Mouse (Mus musculus) NIH3T3 (cell line): ENCODE results near the gene Nkiras1.
"Not testable (repeated sequence)": the region's sequence is repeated elsewhere in the genome, so short reads cannot be mapped to it uniquely, and the experiment has no call there.

ENCODE experiments used
- DNase-seq: peaks from one replicate; pipeline ENCODE4 v3.0.0-alpha.2; 2012; ENCODE audit warnings: low read depth

Nkiras1 gene

DNA sequence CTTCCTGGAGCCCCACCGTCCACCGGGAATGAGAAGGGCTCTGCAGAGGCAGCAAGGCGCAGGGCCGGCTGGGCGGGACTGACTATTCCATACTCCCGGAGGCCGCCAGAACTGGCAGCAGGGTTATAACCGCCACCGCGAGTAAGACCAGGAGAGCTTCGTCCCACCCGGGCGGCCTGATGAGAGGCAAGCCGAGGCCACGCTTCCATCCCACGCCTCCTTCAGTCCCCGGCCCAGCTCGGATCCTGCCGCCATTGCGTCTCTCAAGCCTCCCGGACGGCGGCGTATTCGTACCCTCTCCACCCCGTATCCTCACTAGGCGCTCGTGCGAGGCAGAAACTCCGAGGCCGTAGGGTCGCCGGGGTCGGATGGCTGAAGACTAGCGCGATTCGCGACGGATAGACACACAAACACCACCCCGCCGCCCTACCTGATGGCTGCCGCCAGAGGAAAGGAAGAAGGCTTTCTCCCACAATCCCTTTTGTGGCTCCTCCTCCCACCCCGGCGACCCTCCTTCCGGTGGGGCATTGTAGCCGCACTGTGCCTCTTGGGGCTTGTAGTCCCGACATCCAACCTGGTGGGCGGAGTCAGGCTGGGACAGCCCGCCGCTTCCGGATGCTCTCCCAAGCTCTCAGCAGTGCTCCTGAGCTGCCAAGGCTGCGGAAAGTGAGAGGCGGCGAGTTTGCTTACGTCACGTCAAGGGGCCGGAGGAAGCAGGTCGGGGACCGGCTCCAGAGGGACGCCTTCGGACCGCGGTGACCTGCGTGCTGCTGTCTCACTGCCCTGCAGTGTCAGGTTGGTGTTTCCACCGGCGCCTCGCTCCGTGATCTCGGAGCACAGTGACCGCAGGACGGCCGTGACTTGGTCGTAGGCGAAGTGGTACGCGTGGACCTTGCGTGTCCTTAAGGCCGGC is at the start of gene Nkiras1, which contains the start of gene Rpl15:
Nkiras1 (plus strand) TSS at position 608 of the 913 bp plus-strand sequence.
Rpl15 (minus strand) TSS at position 863 of the 913 bp plus-strand sequence.
- peak; percentile 98 for DNase-seq

DNA sequence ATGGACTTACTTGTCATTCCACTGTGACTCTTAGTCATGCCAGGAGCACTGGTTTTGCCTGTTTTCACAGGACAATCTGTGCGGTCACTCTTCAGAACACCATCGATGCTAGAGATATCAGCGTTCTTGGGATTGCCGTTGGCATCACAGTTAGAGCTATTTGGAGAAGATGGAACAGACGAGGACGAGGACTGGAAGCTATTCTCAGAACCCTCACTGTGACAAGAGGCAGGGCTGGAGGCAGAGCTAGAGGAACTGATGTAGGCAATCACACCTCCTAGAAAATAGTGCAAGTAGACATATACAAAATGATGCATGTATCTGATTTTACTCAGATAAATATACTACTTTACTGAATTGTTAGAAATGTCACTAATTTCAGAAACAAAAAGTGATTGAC is 49.0 kb upstream of the Nkiras1 start:
- no peak for DNase-seq

DNA sequence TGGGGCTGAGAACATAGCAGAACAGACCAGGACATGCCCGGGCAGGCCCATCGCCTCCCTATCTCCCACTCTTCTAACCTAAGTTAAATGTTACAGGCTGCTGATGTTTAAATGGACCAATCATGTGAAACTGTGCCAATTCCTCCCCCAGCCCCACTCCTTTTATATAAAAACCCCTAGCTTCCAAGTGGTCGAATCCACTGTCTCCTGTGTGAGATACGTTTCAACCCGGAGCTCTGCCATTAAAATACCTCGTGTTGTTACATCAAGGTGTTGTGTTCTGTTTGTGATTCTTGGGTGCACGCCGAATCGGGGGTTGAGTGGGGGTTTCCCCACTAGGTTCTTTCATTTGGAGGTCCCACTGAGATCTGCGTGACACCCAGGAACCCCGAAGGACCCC is 45.5 kb upstream of the Nkiras1 start:
- not testable (repeated sequence) for DNase-seq

DNA sequence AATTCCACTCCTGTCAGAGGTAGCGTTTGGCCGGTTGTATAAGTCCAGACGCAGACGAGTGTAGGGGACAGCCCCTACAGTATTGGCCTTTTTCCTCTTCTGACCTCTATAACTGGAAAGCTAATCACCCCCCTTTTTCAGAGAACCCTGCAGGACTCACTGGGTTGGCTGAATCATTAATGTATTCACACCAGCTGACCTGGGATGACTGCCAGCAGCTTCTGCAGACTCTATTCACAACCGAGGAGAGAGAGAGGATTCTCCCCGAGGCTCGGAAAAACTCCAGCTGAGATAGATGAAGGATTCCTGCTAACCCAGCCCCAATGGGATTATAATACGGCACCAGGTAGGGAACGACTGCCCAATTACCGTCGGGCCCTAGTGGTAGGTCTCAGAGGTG is 44.8 kb upstream of the Nkiras1 start:
- not testable (repeated sequence) for DNase-seq

GRCm38 (mm10) chr14:18229751-18230150 is 41.2 kb upstream of the Nkiras1 start:
- DNase-seq: not testable (repeated sequence)

GRCm38 (mm10) chr14:18231866-18232265 is 39.1 kb upstream of the Nkiras1 start:
- DNase-seq: not testable (repeated sequence)

DNA sequence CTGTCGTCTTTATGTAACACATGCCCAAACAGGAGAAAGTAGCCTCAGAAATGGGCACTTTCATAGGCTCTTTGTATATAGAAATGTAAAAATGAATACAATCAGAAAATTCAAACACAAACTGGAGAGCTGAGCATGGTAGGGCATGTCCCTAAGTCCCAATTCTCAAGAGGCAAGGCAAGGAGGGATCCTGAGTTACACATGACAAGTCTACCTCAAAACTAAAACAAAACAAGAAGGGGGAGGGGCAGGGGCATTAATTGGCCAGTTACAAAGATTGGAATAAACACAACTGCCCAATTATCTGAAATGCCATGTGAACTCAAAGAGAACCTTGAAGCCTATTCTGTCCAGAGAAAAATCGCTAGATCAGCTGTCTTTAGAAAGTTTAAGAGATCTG is 37.9 kb upstream of the Nkiras1 start:
- no peak for DNase-seq

GRCm38 (mm10) chr14:18233981-18234960 is 36.7 kb upstream of the Nkiras1 start:
- peak; percentile 72 for DNase-seq

DNA sequence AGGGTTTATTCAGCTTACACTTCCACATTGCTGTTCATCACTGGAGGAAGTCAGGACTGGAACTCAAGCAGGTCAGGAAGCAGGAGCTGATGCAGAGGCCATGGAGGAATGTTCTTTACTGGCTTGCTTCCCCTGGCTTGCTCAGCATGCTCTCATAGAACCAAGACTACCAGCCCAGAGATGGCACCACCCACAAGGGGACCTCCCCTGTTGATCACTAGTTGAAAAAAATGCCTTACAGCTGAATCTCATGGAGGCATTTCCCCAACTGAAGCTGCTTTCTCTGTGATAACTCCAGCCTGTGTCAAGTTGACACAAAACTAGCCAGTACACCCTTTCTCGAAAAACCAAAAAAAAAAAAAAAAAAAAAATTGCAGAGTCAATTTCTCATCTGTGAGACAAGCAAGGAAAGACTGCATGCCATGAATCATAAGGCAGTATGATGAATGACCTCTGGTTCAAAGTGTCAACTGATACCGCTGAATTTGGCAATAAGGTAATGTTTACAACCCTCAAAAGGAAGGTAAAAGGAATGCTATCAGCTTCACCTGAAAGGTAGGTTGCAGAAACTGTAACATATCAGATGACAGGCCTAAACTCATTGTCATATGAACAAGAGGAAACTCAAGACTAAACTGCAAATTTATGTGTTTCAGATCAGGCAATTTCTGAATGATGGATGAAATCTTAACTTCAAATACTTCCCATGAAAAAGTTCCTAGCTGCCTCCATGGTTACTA is 34.3 kb upstream of the Nkiras1 start:
- DNase-seq: not testable (repeated sequence)

- no peak for DNase-seq
Measured at GRCm38 (mm10) chr14:18237381-18237780, 33.6 kb upstream of the Nkiras1 start.

- DNase-seq: peak; percentile 97
Measured at GRCm38 (mm10) chr14:18238131-18238749, 32.7 kb upstream of the Nkiras1 start.

DNA sequence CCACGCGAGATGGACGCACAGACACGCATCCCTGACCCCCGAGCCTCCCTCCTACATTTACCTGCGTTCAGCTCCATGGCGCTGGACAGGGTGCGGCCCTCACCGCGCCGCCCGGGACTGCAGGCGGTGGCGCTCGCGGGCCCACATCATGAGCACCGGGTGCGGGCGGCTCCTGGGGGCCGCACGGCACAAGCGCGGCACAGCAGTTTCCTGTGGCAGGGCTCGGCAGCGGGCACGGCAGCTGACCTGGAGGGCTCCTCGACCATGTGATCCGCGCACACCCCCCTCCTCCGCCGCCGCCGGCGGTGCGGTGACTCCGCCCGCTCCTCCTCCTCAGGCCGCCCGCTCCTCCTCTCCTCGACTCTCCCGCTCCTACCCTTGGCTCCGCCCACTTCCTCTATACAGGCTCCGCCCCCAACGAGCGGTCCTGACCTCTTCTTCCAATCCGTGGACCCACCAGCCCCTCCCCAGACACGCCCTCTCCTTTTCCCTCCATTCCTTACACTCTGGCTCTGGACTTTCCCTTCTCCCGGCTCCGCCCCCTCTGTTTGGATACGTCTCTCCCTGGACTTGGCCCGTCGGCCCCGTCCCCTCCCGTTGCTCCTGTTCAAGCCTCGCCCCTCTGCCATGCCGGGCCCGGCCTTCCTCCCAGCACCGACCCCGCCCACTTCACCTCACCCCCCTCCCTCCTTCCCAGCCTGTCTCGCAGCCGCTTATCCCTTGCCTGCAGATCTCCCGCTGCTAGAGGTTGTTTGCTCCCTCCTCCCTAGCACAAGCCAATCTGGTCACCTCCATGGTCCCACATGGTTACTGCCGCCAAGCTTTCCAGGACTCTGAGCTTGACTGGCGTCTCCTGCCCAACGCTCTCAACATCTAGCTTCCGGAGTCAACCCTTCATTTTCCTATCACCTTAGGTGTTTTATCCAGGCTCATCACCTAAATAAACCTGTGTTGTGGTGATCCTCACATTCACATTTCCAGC is 31.9 kb upstream of the Nkiras1 start, which contains the start of gene Nr1d2:
Nr1d2 (minus strand) TSS at position 378 of the 982 bp plus-strand sequence.
- peak; percentile 98 for DNase-seq

GRCm38 (mm10) chr14:18240132-18240531 is 30.8 kb upstream of the Nkiras1 start:
- DNase-seq: no peak

DNA sequence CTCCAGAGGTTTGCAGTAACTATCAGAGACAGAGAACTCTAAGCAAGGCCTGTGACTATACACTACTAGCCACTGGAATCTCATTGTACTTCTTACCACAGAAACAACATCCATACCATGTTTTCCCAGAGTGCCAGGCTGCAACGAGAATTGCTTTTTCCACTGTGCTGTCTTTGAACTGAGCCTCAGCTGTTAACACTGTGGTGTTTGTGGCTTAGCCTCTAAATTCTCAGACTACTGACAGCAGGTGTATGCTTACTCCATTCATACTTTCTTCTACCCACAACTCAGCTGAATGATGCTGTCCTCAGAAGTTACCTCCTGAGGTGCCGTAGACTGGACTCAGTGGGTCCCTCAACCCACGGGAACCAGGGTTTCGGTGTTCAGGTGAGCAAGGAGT is 29.1 kb upstream of the Nkiras1 start:
- no peak for DNase-seq

- no peak for DNase-seq
Measured at GRCm38 (mm10) chr14:18242638-18243130, 28.3 kb upstream of the Nkiras1 start.

- DNase-seq: no peak
Measured at GRCm38 (mm10) chr14:18261203-18261602, 9.7 kb upstream of the Nkiras1 start.

- DNase-seq: no peak
Measured at GRCm38 (mm10) chr14:18263427-18263826, 7.5 kb upstream of the Nkiras1 start.

GRCm38 (mm10) chr14:18269947-18270528 is 898 bp upstream of the Nkiras1 start:
- peak; percentile 12 for DNase-seq

DNA sequence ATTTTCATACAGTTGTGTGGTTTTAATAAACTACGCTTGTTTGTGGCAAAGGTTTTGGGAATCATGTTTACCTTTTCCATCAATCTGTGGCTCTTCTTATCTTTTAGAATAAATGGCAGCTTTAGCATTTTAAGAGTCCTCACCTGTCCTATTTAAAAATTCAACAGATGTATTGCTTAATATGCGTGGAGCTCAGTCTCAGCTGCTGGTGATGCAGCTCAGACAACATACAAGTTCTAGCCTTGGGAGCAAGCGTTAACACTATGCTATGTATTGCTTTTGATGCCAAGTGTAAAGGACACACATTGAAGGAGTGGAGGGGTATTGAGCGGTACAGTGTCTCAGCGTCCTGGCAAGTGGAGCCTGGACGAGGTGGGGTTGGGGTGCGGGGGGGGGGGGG is 730 bp downstream of the Nkiras1 start:
- DNase-seq: no peak
